Mouse (Mus musculus): Measurements from ENCODE around the gene Tmcc3. TPM values are rescaled to one million over a fixed set of nuclear protein-coding genes. Genes with fewer than 3 reads are reported as not detected.

Tmcc3 gene
- total RNA-seq, 2 experiments from 2014 or later, result 20.2 to 27.2 TPM

DNA sequence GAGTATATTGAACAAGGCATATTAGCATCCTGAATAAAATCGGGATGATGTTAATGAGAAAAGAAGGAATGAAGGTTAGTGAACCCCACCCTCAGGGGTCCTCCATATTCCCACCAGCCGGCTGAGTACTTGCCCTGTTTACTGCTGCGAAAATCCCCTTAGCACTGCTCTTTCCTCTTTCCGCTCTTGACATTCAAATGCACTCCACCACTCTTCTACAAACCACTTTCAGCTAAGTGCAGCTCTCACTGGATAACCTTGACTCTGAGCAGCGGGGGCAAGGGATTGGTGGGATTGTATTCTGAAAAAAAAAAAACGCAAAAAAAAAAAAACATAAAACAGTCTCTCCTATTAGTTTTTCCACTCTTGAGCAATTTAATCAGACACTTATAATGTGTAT lies 118.8 kb downstream of the Tmcc3 start:
- H3K27ac ChIP-seq, result no peak overlapping the region
- H3K4me3 ChIP-seq, result no peak overlapping the region
- DNase-seq (ENCODE audit: extremely low spot score in 1 of 2, low spot score in 2 of 2), result no peak
- no peak for TF ChIP-seq CTCF (IDR thresholded peaks at IDR 0.05)
- intact Hi-C loops (cut with DNase I), result no loop called here

DNA sequence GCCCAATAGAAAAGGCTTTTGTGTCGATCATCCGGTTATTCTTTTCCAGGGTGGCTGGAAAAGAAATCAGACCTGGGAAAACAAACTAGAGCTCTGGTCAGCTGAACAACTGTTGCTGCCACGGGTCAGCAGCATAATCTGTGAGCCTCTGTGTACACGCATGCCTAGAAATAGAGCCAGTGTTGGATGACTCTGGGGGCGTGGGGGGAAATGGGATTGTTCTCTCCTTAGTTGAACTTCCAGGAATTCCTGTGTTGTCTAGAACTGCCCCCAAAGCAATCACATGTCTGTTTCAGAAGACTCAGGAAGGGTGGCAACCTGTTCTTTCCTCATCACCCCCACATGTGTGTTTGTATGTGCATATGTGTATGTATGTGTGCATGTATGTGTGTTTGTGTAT lies 121.2 kb downstream of the Tmcc3 start:
- intact Hi-C loops (cut with DNase I), result no loop called here
- Histone ChIP-seq H3K27ac (no peak overlapping the region), H3K4me3 (no peak overlapping the region)
- no peak for DNase-seq (ENCODE audit: extremely low spot score in 1 of 2, low spot score in 2 of 2)
- TF ChIP-seq CTCF (IDR thresholded peaks at IDR 0.05), result no peak

GRCm38 (mm10) chr10:94433901-94434300 lies 122.2 kb downstream of the Tmcc3 start:
- Histone ChIP-seq H3K27ac (no peak overlapping the region), H3K4me3 (no peak overlapping the region)
- intact Hi-C loops (cut with DNase I), result no loop called here
- no peak for DNase-seq (ENCODE audit: extremely low spot score in 1 of 2, low spot score in 2 of 2)
- no peak for TF ChIP-seq CTCF (IDR thresholded peaks at IDR 0.05)

GRCm38 (mm10) chr10:94442725-94443124 lies 131.0 kb downstream of the Tmcc3 start:
- no peak overlapping the region for H3K4me3 ChIP-seq
- TF ChIP-seq CTCF (IDR thresholded peaks at IDR 0.05), result no peak
- peak in 1 of 2 experiments; percentile 23 for DNase-seq (ENCODE audit: extremely low spot score in 1 of 2, low spot score in 2 of 2)
- no peak overlapping the region for H3K27ac ChIP-seq
- intact Hi-C loops (cut with DNase I), result no loop called here

DNA sequence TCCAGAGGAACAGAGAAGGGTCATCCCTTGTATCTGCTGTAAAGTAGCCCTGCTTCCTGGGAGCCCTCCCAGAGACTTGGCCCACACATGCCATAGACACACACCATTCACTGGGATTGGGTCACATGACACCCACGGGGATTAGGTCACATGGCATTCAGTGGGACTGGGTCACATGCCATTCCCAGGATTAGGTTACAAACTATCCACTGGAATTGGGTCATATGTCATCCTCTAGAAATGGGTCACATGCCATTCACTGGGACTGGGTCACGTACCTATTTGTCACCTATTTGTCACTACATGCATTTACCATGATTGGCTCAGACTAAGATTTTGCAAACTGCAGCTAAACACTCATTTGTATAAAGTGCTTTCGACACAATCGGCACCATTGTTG lies 131.7 kb downstream of the Tmcc3 start:
- intact Hi-C loops (cut with DNase I), result no loop called here

DNA sequence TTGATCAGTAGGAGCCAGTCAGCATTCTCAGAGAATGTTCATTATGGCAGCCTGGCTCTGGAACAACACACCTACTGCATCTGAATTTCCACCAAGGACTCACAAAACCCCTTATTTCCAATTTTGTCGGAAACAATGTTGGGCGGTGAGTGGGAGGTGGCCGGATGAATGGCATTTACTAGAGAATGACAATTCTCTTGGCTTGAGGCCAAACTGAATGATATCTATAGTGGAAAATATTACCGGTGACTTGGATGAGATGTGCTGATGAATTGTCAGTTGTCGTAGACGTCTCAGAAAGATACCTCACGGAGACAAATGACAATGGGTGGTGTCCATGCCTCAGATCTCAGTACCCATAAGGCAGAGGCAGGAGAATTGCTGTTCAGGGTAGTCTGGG lies 133.4 kb downstream of the Tmcc3 start:
- H3K4me3 ChIP-seq, result no peak overlapping the region
- H3K27ac ChIP-seq, result no peak overlapping the region
- DNase-seq (ENCODE audit: extremely low spot score in 1 of 2, low spot score in 2 of 2), result no peak
- TF ChIP-seq CTCF (IDR thresholded peaks at IDR 0.05), result no peak
- intact Hi-C loops (cut with DNase I), result no loop called here

More for the DNA sequence above, 131.7 kb downstream of the Tmcc3 start:
- Histone ChIP-seq H3K27ac (no peak overlapping the region), H3K4me3 (no peak overlapping the region)
- no peak for TF ChIP-seq CTCF (IDR thresholded peaks at IDR 0.05)
- no peak for DNase-seq (ENCODE audit: extremely low spot score in 1 of 2, low spot score in 2 of 2)

DNA sequence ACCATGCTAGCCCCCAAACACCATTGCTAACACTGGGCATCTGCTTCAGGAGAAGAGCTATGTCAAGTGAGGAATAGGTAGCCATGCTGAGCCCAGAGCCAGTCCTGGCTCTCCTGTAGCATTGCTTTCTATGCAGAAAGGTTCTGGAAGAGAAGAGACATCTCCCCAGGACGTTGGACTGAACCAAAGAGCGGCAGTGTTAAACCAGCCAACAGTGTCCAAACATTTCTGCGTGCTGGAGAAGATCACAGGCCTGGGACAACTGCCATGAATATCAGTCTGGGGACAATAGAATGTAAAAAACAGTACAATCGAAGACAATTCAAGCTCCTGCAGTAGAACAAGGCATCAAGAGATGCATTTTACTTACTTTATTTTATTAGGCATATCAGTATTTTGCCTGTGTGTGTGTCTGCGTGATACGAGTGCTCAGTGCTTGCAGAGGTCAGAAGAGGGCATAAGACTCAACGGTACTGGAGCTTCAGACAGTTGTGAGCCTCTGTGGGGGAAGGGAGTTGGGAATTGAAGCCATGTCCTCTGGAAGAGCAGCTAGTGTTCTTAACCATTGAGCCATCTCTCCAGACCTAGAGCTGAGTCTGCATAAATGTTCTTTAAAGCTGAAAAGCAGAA lies 134.7 kb downstream of the Tmcc3 start:
- no peak for DNase-seq (ENCODE audit: extremely low spot score in 1 of 2, low spot score in 2 of 2)
- Histone ChIP-seq H3K27ac (no peak overlapping the region), H3K4me3 (no peak overlapping the region)
- intact Hi-C loops (cut with DNase I), result no loop called here
- TF ChIP-seq CTCF (IDR thresholded peaks at IDR 0.05), result no peak

GRCm38 (mm10) chr10:94449676-94450075 lies 137.9 kb downstream of the Tmcc3 start:
- H3K4me3 ChIP-seq, result no peak overlapping the region
- TF ChIP-seq CTCF (IDR thresholded peaks at IDR 0.05), result no peak
- H3K27ac ChIP-seq, result no peak overlapping the region
- intact Hi-C loops (cut with DNase I), result no loop called here
- DNase-seq (ENCODE audit: extremely low spot score in 1 of 2, low spot score in 2 of 2), result no peak

DNA sequence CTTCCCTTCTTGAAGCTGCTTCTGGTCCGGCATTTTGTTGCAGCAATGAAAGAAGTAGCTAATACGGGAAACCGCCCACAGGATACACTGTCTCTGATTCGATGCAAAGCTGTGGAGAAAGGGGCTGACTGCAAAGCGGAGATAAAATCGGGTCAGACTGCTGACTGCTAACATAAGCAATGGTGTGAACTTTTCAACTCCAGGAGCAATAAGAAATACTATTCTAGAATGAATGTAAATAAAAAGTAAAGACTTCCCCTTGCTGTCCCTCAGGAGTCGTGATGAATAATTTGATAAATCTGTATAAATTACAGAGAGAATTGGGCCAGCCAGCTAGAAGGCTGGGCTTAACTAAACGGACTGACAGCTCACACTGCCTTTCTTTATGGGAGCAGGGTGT lies 139.0 kb downstream of the Tmcc3 start:
- TF ChIP-seq CTCF (IDR thresholded peaks at IDR 0.05), result no peak
- no peak for DNase-seq (ENCODE audit: extremely low spot score in 1 of 2, low spot score in 2 of 2)
- Histone ChIP-seq H3K27ac (no peak overlapping the region), H3K4me3 (no peak overlapping the region)
- intact Hi-C loops (cut with DNase I), result no loop called here

DNA sequence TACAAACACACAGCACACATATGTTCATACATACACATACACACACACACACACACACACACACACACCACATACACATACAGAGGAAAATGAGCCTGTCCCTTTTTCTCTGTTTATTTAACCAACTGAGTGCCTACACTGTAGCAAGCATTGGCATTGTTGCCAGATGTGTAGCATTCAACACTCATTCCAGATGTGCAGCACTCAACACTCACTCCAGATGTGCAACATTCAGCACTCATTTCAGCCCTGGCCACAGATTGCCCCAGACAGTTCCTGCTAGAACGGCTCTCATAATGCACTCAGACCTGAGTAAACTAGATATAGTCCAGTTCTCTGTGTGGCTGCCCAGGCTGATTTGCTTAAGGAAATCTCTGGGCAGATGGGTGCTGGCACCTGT lies 145.7 kb downstream of the Tmcc3 start:
- H3K4me3 ChIP-seq, result no peak overlapping the region
- H3K27ac ChIP-seq, result no peak overlapping the region
- intact Hi-C loops (cut with DNase I), result no loop called here
- no peak for TF ChIP-seq CTCF (IDR thresholded peaks at IDR 0.05)
- no peak for DNase-seq (ENCODE audit: extremely low spot score in 1 of 2, low spot score in 2 of 2)

GRCm38 (mm10) chr10:94458690-94459089 lies 146.9 kb downstream of the Tmcc3 start:
- H3K4me3 ChIP-seq, result no peak overlapping the region
- no peak for TF ChIP-seq CTCF (IDR thresholded peaks at IDR 0.05)
- intact Hi-C loops (cut with DNase I), result no loop called here
- H3K27ac ChIP-seq, result no peak overlapping the region
- DNase-seq (ENCODE audit: extremely low spot score in 1 of 2, low spot score in 2 of 2), result no peak

- intact Hi-C loops (cut with DNase I), result no loop called here
- TF ChIP-seq CTCF (IDR thresholded peaks at IDR 0.05), result peak; percentile 59
- no peak for DNase-seq (ENCODE audit: extremely low spot score in 1 of 2, low spot score in 2 of 2)
- Histone ChIP-seq H3K27ac (no peak overlapping the region), H3K4me3 (no peak overlapping the region)
These were observed 149.6 kb downstream of the Tmcc3 start for GRCm38 (mm10) chr10:94461378-94461777.

DNA sequence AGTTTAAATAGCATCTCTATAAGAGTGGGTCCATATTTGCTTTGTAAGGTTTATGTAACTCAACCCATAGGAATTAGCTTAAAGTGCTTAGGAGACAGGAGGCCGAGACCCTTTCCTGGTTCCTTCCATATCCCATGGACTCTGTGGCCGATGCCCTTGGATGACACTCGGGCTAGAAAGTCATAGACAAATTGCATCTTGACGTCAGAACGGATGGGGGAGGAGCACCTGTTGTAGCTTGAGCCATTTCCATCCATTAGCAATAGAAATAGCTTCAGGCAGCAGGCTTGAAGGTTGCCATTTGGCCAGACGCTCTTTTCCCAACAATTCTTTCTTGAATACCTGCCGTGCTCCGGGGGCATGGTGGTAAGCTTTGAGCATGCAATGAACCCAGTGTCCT lies 150.1 kb downstream of the Tmcc3 start:
- intact Hi-C loops (cut with DNase I), result no loop called here
- TF ChIP-seq CTCF (IDR thresholded peaks at IDR 0.05), result no peak
- Histone ChIP-seq H3K27ac (no peak overlapping the region), H3K4me3 (no peak overlapping the region)
- no peak for DNase-seq (ENCODE audit: extremely low spot score in 1 of 2, low spot score in 2 of 2)
